Mouse (Mus musculus): ENCODE results near the gene Manbal. TPM values are rescaled to one million over a fixed set of nuclear protein-coding genes. Genes with fewer than 3 reads are reported as not detected.

Manbal gene
- polyA plus RNA-seq, 1 experiment = 68.0 TPM

GRCm38 (mm10) chr2:157360028-157360427, 7.4 kb upstream of the Manbal start:
- 91% methylated on average over 5 of the region's 5 CpGs for WGBS
- no peaks in the 10 kb centered on the region for H3K36me3 ChIP-seq (ENCODE audit: control insufficient read depth, insufficient read depth, low read length)
- H3K27ac ChIP-seq (ENCODE audit: control insufficient read depth, insufficient read depth, low read length) = no peak overlapping the region
- no peaks in the 10 kb centered on the region for H3K27me3 ChIP-seq (ENCODE audit: control insufficient read depth, insufficient read depth, low read length)
- no peaks in the 10 kb centered on the region for H3K4me1 ChIP-seq (replicated peaks; ENCODE audit: control insufficient read depth, insufficient read depth, low read length)
- TF ChIP-seq CTCF (IDR thresholded peaks at IDR 0.05; ENCODE audit: borderline replicate concordance, control insufficient read depth, extremely low read depth, insufficient read depth, low read length, poor library complexity) = no peak
- TF ChIP-seq POLR2A (IDR thresholded peaks at IDR 0.05; ENCODE audit: control insufficient read depth, extremely low read depth, insufficient read depth, low read length, poor library complexity) = no peak
- DNase-seq = no peak
- H3K4me3 ChIP-seq (ENCODE audit: control insufficient read depth, insufficient read depth, low read length) = no peak overlapping the region

GRCm38 (mm10) chr2:157363031-157363430, 4.4 kb upstream of the Manbal start:
- no peaks in the 10 kb centered on the region for H3K27me3 ChIP-seq (ENCODE audit: control insufficient read depth, insufficient read depth, low read length)
- WGBS = 75% methylated on average over 3 of the region's 3 CpGs
- no peak overlapping the region for H3K4me3 ChIP-seq (ENCODE audit: control insufficient read depth, insufficient read depth, low read length)
- no peaks in the 10 kb centered on the region for H3K36me3 ChIP-seq (ENCODE audit: control insufficient read depth, insufficient read depth, low read length)
- H3K27ac ChIP-seq (ENCODE audit: control insufficient read depth, insufficient read depth, low read length) = no peak overlapping the region
- no peak for DNase-seq
- peaks cover 4% of the 10 kb centered on the region for H3K4me1 ChIP-seq (replicated peaks; ENCODE audit: control insufficient read depth, insufficient read depth, low read length)
- no peak for TF ChIP-seq CTCF (IDR thresholded peaks at IDR 0.05; ENCODE audit: borderline replicate concordance, control insufficient read depth, extremely low read depth, insufficient read depth, low read length, poor library complexity)
- TF ChIP-seq POLR2A (IDR thresholded peaks at IDR 0.05; ENCODE audit: control insufficient read depth, extremely low read depth, insufficient read depth, low read length, poor library complexity) = no peak

- Histone ChIP-seq H3K4me3 (ENCODE audit: control insufficient read depth, insufficient read depth, low read length) (no peak overlapping the region), H3K27ac (ENCODE audit: control insufficient read depth, insufficient read depth, low read length) (no peak overlapping the region)
- DNase-seq = no peak
Measured at GRCm38 (mm10) chr2:157366762-157367161, 632 bp upstream of the Manbal start.

GRCm38 (mm10) chr2:157367991-157368390, 597 bp downstream of the Manbal start:
- Histone ChIP-seq H3K36me3 (ENCODE audit: control insufficient read depth, insufficient read depth, low read length) (no peaks in the 10 kb centered on the region), H3K27ac (ENCODE audit: control insufficient read depth, insufficient read depth, low read length) (peak overlapping the region; percentile 34; the same call in 1 of the 2 replicates), H3K4me3 (ENCODE audit: control insufficient read depth, insufficient read depth, low read length) (peak overlapping the region; percentile 67), H3K27me3 (ENCODE audit: control insufficient read depth, insufficient read depth, low read length) (no peaks in the 10 kb centered on the region), H3K4me1 (replicated peaks; ENCODE audit: control insufficient read depth, insufficient read depth, low read length) (peaks cover 10% of the 10 kb centered on the region)
- TF ChIP-seq CTCF (IDR thresholded peaks at IDR 0.05; ENCODE audit: borderline replicate concordance, control insufficient read depth, extremely low read depth, insufficient read depth, low read length, poor library complexity) (no peak), POLR2A (IDR thresholded peaks at IDR 0.05; ENCODE audit: control insufficient read depth, extremely low read depth, insufficient read depth, low read length, poor library complexity) (no peak)
- WGBS = 3% methylated on average over 13 of the region's 13 CpGs
- DNase-seq = no peak

More at GRCm38 (mm10) chr2:157366762-157367161, 632 bp upstream of the Manbal start:
- Histone ChIP-seq H3K4me1 (replicated peaks; ENCODE audit: control insufficient read depth, insufficient read depth, low read length) (peaks cover 10% of the 10 kb centered on the region), H3K27me3 (ENCODE audit: control insufficient read depth, insufficient read depth, low read length) (no peaks in the 10 kb centered on the region), H3K36me3 (ENCODE audit: control insufficient read depth, insufficient read depth, low read length) (no peaks in the 10 kb centered on the region)
- TF ChIP-seq POLR2A (IDR thresholded peaks at IDR 0.05; ENCODE audit: control insufficient read depth, extremely low read depth, insufficient read depth, low read length, poor library complexity) (no peak), CTCF (IDR thresholded peaks at IDR 0.05; ENCODE audit: borderline replicate concordance, control insufficient read depth, extremely low read depth, insufficient read depth, low read length, poor library complexity) (no peak)
- 63% methylated on average over 9 of the region's 9 CpGs for WGBS

- no peaks in the 10 kb centered on the region for H3K27me3 ChIP-seq (ENCODE audit: control insufficient read depth, insufficient read depth, low read length)
- no peaks in the 10 kb centered on the region for H3K36me3 ChIP-seq (ENCODE audit: control insufficient read depth, insufficient read depth, low read length)
- no peak overlapping the region for H3K27ac ChIP-seq (ENCODE audit: control insufficient read depth, insufficient read depth, low read length)
- peaks cover 12% of the 10 kb centered on the region for H3K4me1 ChIP-seq (replicated peaks; ENCODE audit: control insufficient read depth, insufficient read depth, low read length)
- WGBS = 98% methylated on average over 6 of the region's 6 CpGs
- TF ChIP-seq CTCF (IDR thresholded peaks at IDR 0.05; ENCODE audit: borderline replicate concordance, control insufficient read depth, extremely low read depth, insufficient read depth, low read length, poor library complexity) (no peak), POLR2A (IDR thresholded peaks at IDR 0.05; ENCODE audit: control insufficient read depth, extremely low read depth, insufficient read depth, low read length, poor library complexity) (no peak)
- H3K4me3 ChIP-seq (ENCODE audit: control insufficient read depth, insufficient read depth, low read length) = no peak overlapping the region
- no peak for DNase-seq
Measured at GRCm38 (mm10) chr2:157371696-157372095, 4.3 kb downstream of the Manbal start.

- H3K27ac ChIP-seq (ENCODE audit: control insufficient read depth, insufficient read depth, low read length) = no peak overlapping the region
- DNase-seq = no peak
Measured at GRCm38 (mm10) chr2:157373681-157374080, 6.3 kb downstream of the Manbal start.

GRCm38 (mm10) chr2:157375051-157375450, 7.7 kb downstream of the Manbal start:
- H3K27me3 ChIP-seq (ENCODE audit: control insufficient read depth, insufficient read depth, low read length) = no peaks in the 10 kb centered on the region
- WGBS = 87% methylated on average over 8 of the region's 8 CpGs
- no peak for DNase-seq
- peaks cover 4% of the 10 kb centered on the region for H3K4me1 ChIP-seq (replicated peaks; ENCODE audit: control insufficient read depth, insufficient read depth, low read length)
- no peak overlapping the region for H3K27ac ChIP-seq (ENCODE audit: control insufficient read depth, insufficient read depth, low read length)
- TF ChIP-seq CTCF (IDR thresholded peaks at IDR 0.05; ENCODE audit: borderline replicate concordance, control insufficient read depth, extremely low read depth, insufficient read depth, low read length, poor library complexity) (no peak), POLR2A (IDR thresholded peaks at IDR 0.05; ENCODE audit: control insufficient read depth, extremely low read depth, insufficient read depth, low read length, poor library complexity) (no peak)
- no peak overlapping the region for H3K4me3 ChIP-seq (ENCODE audit: control insufficient read depth, insufficient read depth, low read length)
- peaks cover 5% of the 10 kb centered on the region for H3K36me3 ChIP-seq (ENCODE audit: control insufficient read depth, insufficient read depth, low read length)

More at GRCm38 (mm10) chr2:157373681-157374080, 6.3 kb downstream of the Manbal start:
- H3K27me3 ChIP-seq (ENCODE audit: control insufficient read depth, insufficient read depth, low read length) = no peaks in the 10 kb centered on the region
- WGBS = 92% methylated on average over 3 of the region's 3 CpGs
- TF ChIP-seq CTCF (IDR thresholded peaks at IDR 0.05; ENCODE audit: borderline replicate concordance, control insufficient read depth, extremely low read depth, insufficient read depth, low read length, poor library complexity) = no peak
- TF ChIP-seq POLR2A (IDR thresholded peaks at IDR 0.05; ENCODE audit: control insufficient read depth, extremely low read depth, insufficient read depth, low read length, poor library complexity) = no peak
- no peak overlapping the region for H3K4me3 ChIP-seq (ENCODE audit: control insufficient read depth, insufficient read depth, low read length)
- H3K36me3 ChIP-seq (ENCODE audit: control insufficient read depth, insufficient read depth, low read length) = no peaks in the 10 kb centered on the region
- H3K4me1 ChIP-seq (replicated peaks; ENCODE audit: control insufficient read depth, insufficient read depth, low read length) = peaks cover 6% of the 10 kb centered on the region

Measured in thymus, adult 2 months (tissue).